Mouse (Mus musculus) sigmoid colon, adult 10 weeks (tissue): ENCODE results near the gene Rbks. TPM values are rescaled to one million over a fixed set of nuclear protein-coding genes. Genes with fewer than 3 reads are reported as not detected.

Experiments
- polyA plus RNA-seq: library from polyadenylated mRNA; stranded (reverse); fragments of 350-450 nt; fragmentation: Illumina TruSeq; extraction: RNeasy Lipid Tissue Mini Kit (QIAGEN cat#74804); gene quantifications from one replicate; pipeline ENCODE4 v1.2.3, GENCODE M21; 2014; ENCODE audit warnings: low read depth, low replicate concordance

The Rbks gene
- 8.3 TPM for polyA plus RNA-seq

GRCm38 (mm10) chr5:31696971-31697643 is at the start of gene Rbks:
Rbks (minus strand) TSS chr5:31697627.

GRCm38 (mm10) chr5:31697644-31698296 is 343 bp upstream of the Rbks start, which contains the start of gene Babam2:
Babam2 (plus strand) TSS chr5:31697684.

GRCm38 (mm10) chr5:31596481-31597429 is 100.7 kb downstream of the Rbks start, which contains the start of gene Mrpl33:
Mrpl33 (plus strand) TSS chr5:31596935.

Other genes with a start within 250 kb of the Rbks start
- gene Zfp512, start 245.2 kb downstream of the Rbks start, polyA plus RNA-seq, result 23.8 TPM
- gene 4930548H24Rik, start 211.9 kb downstream of the Rbks start, polyA plus RNA-seq, result not detected
- gene Gpn1, start 202.9 kb downstream of the Rbks start, polyA plus RNA-seq, result 18.3 TPM
- 51.6 TPM for gene Slc4a1ap, start 170.6 kb downstream of the Rbks start, polyA plus RNA-seq
- gene Supt7l, start 169.8 kb downstream of the Rbks start, polyA plus RNA-seq, result 11.4 TPM
- 79.1 TPM for gene Mrpl33, start 100.7 kb downstream of the Rbks start, polyA plus RNA-seq
- 66.4 TPM for gene Babam2, start 57 bp upstream of the Rbks start, polyA plus RNA-seq